Mouse (Mus musculus): ENCODE data around the gene Pip5k1c. TPM values are rescaled to one million over a fixed set of nuclear protein-coding genes. Genes with fewer than 3 reads are reported as not detected.
A peak's percentile ranks its signal among the peaks of the same experiment; 100 is the strongest.

Pip5k1c gene
- total RNA-seq, 2 experiments from 2014 or later: 37.2 to 40.9 TPM

Small RNA genes lying within 50 kb of the gene (microRNA-seq; reads per million reads assigned to microRNA genes)
- 11.7 reads per million, percentile 27 among the genes with 10 or more reads in this experiment for gene Mir3057

Other genes starting within 250 kb of the Pip5k1c start
- 100 to 1,000 TPM; 223 to 227 TPM for gene Sgta, start 232.8 kb upstream of the Pip5k1c start, total RNA-seq (2021)
- gene Thop1, start 222.9 kb upstream of the Pip5k1c start, total RNA-seq (2021): 10 to 100 TPM; 51.5 to 56.6 TPM
- 1 to 10 TPM in 1 of 2 experiments, under 1 TPM in 1; 0.36 to 2.1 TPM for gene Creb3l3, start 194.1 kb upstream of the Pip5k1c start, total RNA-seq (2021)
- gene Map2k2, start 187.0 kb upstream of the Pip5k1c start, total RNA-seq (2021): 100 to 1,000 TPM; 178 to 186 TPM
- 10 to 100 TPM; 69.9 to 84.0 TPM for gene Zbtb7a, start 157.7 kb upstream of the Pip5k1c start, total RNA-seq (2021)
- gene Pias4, start 125.0 kb upstream of the Pip5k1c start, total RNA-seq (2021): 10 to 100 TPM; 26.7 to 28.2 TPM
- 1,000 to 10,000 TPM; 1,540 to 1,602 TPM for gene Eef2, start 116.3 kb upstream of the Pip5k1c start, total RNA-seq (2021)
- 10 to 100 TPM; 77.1 to 78.2 TPM for gene Dapk3, start 110.0 kb upstream of the Pip5k1c start, total RNA-seq (2021)
- not detected for gene 4930442H23Rik, start 109.1 kb upstream of the Pip5k1c start, total RNA-seq (2021)
- gene Nmrk2, start 90.9 kb upstream of the Pip5k1c start, total RNA-seq (2021): not detected
- gene Atcay, start 62.1 kb upstream of the Pip5k1c start, total RNA-seq (2021): 1 to 10 TPM; 1.5 to 2.6 TPM
- 10 to 100 TPM in 1 of 2 experiments, 1 to 10 TPM in 1; 9.2 to 14.2 TPM for gene Zfr2, start 59.8 kb upstream of the Pip5k1c start, total RNA-seq (2021)
- gene Matk, start 40.0 kb upstream of the Pip5k1c start, total RNA-seq (2021): under 1 TPM; 0.36 to 0.86 TPM
- gene Mrpl54, start 26.0 kb upstream of the Pip5k1c start, total RNA-seq (2021): 100 to 1,000 TPM; 121 to 141 TPM
- gene Apba3, start 26.0 kb upstream of the Pip5k1c start, total RNA-seq (2021): 100 to 1,000 TPM in 1 of 2 experiments, 10 to 100 TPM in 1; 78.8 to 109 TPM
- under 1 TPM; 0.23 to 0.26 TPM for gene Tjp3, start 1.4 kb upstream of the Pip5k1c start, total RNA-seq (2021)
- 10 to 100 TPM; 37.9 to 39.1 TPM for gene Cactin, start 28.1 kb downstream of the Pip5k1c start, total RNA-seq (2021)
- 10 to 100 TPM; 53.2 to 53.9 TPM for gene Tbxa2r, start 35.8 kb downstream of the Pip5k1c start, total RNA-seq (2021)
- 1 to 10 TPM; 3.5 to 7.7 TPM for gene Gipc3, start 50.3 kb downstream of the Pip5k1c start, total RNA-seq (2021)
- gene Hmg20b, start 57.5 kb downstream of the Pip5k1c start, total RNA-seq (2021): 10 to 100 TPM; 88.9 to 92.3 TPM
- 10 to 100 TPM; 16.7 to 22.7 TPM for gene Mfsd12, start 64.5 kb downstream of the Pip5k1c start, total RNA-seq (2021)
- 1 to 10 TPM; 1.0 to 3.1 TPM for gene 4930404N11Rik, start 72.9 kb downstream of the Pip5k1c start, total RNA-seq (2021)
- 10 to 100 TPM; 37.8 to 49.0 TPM for gene Fzr1, start 85.6 kb downstream of the Pip5k1c start, total RNA-seq (2021)
- gene Dohh, start 91.5 kb downstream of the Pip5k1c start, total RNA-seq (2021): 10 to 100 TPM; 48.9 to 54.0 TPM
- 1 to 10 TPM; 1.1 to 1.7 TPM for gene Gm48551, start 91.5 kb downstream of the Pip5k1c start, total RNA-seq (2021)
- gene Gm48552, start 96.0 kb downstream of the Pip5k1c start, total RNA-seq (2021): 1 to 10 TPM in 1 of 2 experiments, not detected in 1; 1.5 TPM
- gene Smim24, start 100.1 kb downstream of the Pip5k1c start, total RNA-seq (2021): 1 to 10 TPM; 1.2 to 1.6 TPM
- 100 to 1,000 TPM in 1 of 2 experiments, 10 to 100 TPM in 1; 93.2 to 114 TPM for gene Nfic, start 162.7 kb downstream of the Pip5k1c start, total RNA-seq (2021)
- 1 to 10 TPM in 1 of 2 experiments, under 1 TPM in 1; 0.20 to 1.2 TPM for gene Celf5, start 189.7 kb downstream of the Pip5k1c start, total RNA-seq (2021)
- 100 to 1,000 TPM; 123 to 125 TPM for gene Ncln, start 203.4 kb downstream of the Pip5k1c start, total RNA-seq (2021)
- gene S1pr4, start 207.2 kb downstream of the Pip5k1c start, total RNA-seq (2021): 1 to 10 TPM; 1.1 to 1.2 TPM
- gene Gna15, start 231.3 kb downstream of the Pip5k1c start, total RNA-seq (2021): 1 to 10 TPM; 1.0 to 1.3 TPM

Measured in adrenal gland, postnatal 36 days (tissue).